Mouse (Mus musculus) spleen, adult 2 months (tissue): Measurements from ENCODE around the gene Heph.

Source experiments
- CTCF ChIP-seq: fragments of 200-500 bp; IDR thresholded peaks from 2 replicates; pipeline ENCODE4 v1.5.1; 2011; ENCODE audit warnings: mild to moderate bottlenecking, inconsistent platforms; ENCODE audit not compliant: insufficient read depth, insufficient read length, insufficient replicate concordance; ENCODE audit errors: extremely low read depth
- POLR2A ChIP-seq: fragments of 200-500 bp; IDR thresholded peaks from 2 replicates; pipeline ENCODE4 v1.6.1; 2011; ENCODE audit warnings: low read depth, low read length, inconsistent platforms

DNA sequence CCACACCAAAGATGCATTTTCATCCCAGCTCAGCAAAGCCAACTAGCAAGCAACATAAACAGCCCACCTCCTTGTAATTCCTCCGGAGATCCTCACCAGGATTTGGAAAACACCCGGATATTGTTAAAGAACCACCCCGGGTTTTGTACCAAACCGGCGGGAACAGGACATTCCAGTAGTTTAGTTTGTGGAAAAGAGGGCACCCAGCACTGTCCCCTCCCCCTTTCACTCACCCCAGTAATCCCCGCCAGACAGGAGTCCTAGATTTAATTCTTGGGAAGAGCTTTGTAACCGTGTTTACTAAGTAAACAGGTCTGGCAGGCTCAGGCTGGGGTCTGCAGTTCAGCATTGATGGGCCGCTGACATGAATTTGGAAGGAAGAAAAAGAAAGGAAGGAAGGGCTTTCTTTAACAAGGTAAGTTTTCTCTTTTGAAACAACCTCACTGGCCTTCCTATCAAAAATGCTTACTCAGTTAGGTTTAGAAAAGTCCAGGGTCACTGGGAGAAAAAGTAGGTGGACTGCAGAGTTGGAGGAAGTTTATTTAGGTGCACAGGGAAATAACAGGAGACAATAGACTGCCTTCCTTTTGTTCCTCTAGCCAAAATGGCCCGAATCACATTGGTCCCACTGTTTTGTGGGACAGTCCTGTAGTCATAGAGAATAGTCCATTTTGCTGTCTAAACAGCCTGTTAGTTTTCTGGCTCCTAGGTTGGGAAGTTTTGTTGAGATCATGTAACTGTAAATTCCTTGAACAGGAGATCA lies 1.2 kb downstream of the Heph start, which contains the start of gene Hsf3:
- TF ChIP-seq CTCF: no peak
- TF ChIP-seq POLR2A: no peak
